20 mouse cellular contexts compared by ENCODE assay signal in the genomic region with DNA sequence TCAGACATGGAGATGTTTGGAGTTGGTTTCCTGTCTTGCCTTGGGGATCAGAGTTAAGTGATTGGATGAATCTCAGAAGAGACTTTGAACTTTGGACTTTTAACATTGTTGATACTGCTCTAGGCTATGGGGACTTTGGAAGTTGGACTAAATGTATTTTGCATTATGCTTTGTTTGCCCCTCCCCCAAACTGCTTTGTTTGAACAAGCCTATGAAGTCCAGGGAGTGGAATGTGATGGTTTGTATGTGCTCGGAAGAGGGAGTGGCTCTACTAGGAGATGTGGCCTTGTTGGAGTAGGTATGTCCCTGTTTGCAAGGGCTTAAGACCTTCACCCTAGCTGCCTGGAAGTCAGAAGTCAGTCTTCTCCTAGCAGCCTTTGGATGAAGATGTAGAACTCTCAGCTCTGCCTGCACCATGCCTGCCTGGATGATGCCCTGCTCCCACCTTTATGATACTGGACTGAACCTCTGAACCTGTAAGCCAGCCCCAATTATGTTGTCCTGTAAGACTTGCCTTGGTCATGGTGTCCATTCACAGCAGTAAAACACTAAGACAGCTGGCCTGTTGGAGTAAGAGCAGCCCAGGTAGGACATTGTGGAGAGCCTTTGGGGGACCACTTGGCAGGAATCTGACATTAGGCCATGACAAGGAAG. TPM values are rescaled to one million over a fixed set of nuclear protein-coding genes. Genes with fewer than 3 reads are reported as not detected.
DNase-seq lines count a peak whose midpoint lies in the region; ATAC-seq and TF ChIP-seq lines count a peak whose summit lies in the region.
"Had no signal": no experiment of that assay in that cellular context is flagged by ENCODE, and none has a peak within 500 bp of the region (broad histone marks: within the 10 kb centered on the region; RNA-seq: fewer than 3 reads in every experiment).

No protein-coding gene starts in this region.

- no peak overlapping the region for H3K4me3 ChIP-seq in liver, adult 2 months (ENCODE audit: insufficient read depth, low read depth, low read length)
- no peak overlapping the region for H3K4me3 ChIP-seq in intestine, embryonic 15.5 days (replicated peaks)
- no peak overlapping the region for H3K4me3 ChIP-seq in liver, postnatal 0 days (ENCODE audit: low read depth, low read length)
- H3K4me3 ChIP-seq in hindbrain, embryonic 11.5 days (ENCODE audit: low read depth, low read length): no peak overlapping the region
- H3K4me3 ChIP-seq: forebrain, embryonic 12.5 days; heart, embryonic 12.5 days had no signal

- 30% methylated on average over 1 of the region's 1 CpGs for WGBS in liver, adult 2 months
- 39% methylated on average over 1 of the region's 1 CpGs for WGBS in intestine, embryonic 15.5 days
- WGBS in liver, postnatal 0 days (ENCODE audit: insufficient replicate concordance): 44% methylated on average over 1 of the region's 1 CpGs
- 55% methylated on average over 1 of the region's 1 CpGs for WGBS in hindbrain, embryonic 11.5 days

- peaks cover 9% of the 10 kb centered on the region for H3K4me1 ChIP-seq in liver, adult 2 months (ENCODE audit: control insufficient read depth, insufficient read depth, low read length)
- H3K4me1 ChIP-seq in intestine, embryonic 15.5 days (replicated peaks): peaks cover 2% of the 10 kb centered on the region; the same call in 1 of the 2 replicates
- H3K4me1 ChIP-seq in liver, postnatal 0 days (ENCODE audit: insufficient read depth): peaks cover 3% of the 10 kb centered on the region
- H3K4me1 ChIP-seq in hindbrain, embryonic 11.5 days (replicated peaks; ENCODE audit: control insufficient read depth, insufficient read depth, low read length): no peaks in the 10 kb centered on the region
- H3K4me1 ChIP-seq: heart, embryonic 12.5 days had no signal

- 0 out of 2 replicates have a peak, but pooled peaks cover 2% of the 10 kb centered on the region for H3K9me3 ChIP-seq in intestine, embryonic 15.5 days
- 0 out of 2 replicates have a peak, but pooled peaks cover 4% of the 10 kb centered on the region for H3K9me3 ChIP-seq in liver, postnatal 0 days (ENCODE audit: low read length)
- no peaks in the 10 kb centered on the region for H3K9me3 ChIP-seq in hindbrain, embryonic 11.5 days (ENCODE audit: control insufficient read depth, low read length)
- H3K9me3 ChIP-seq: heart, embryonic 12.5 days had no signal

- H3K27me3 ChIP-seq in liver, adult 2 months (ENCODE audit: control insufficient read depth, insufficient read depth, low read length): no peaks in the 10 kb centered on the region
- H3K27me3 ChIP-seq in intestine, embryonic 15.5 days (replicated peaks): no peaks in the 10 kb centered on the region
- no peaks in the 10 kb centered on the region for H3K27me3 ChIP-seq in liver, postnatal 0 days (ENCODE audit: insufficient read depth, low read length)
- H3K27me3 ChIP-seq in hindbrain, embryonic 11.5 days (ENCODE audit: control insufficient read depth, insufficient read depth, low read length): no peaks in the 10 kb centered on the region
- H3K27me3 ChIP-seq: forebrain, embryonic 12.5 days had no signal

- H3K27ac ChIP-seq in liver, adult 2 months (replicated peaks; ENCODE audit: insufficient read depth, low read depth, low read length): no peak overlapping the region
- H3K27ac ChIP-seq in intestine, embryonic 15.5 days: peak overlapping the region; percentile 72
- peak overlapping the region; percentile 59; the same call in 1 of the 2 replicates for H3K27ac ChIP-seq in liver, postnatal 0 days (ENCODE audit: low read depth)
- H3K27ac ChIP-seq in hindbrain, embryonic 11.5 days (ENCODE audit: low read depth, low read length): no peak overlapping the region
- H3K27ac ChIP-seq: forebrain, embryonic 12.5 days had no signal

- ATAC-seq in intestine, embryonic 15.5 days: peak; percentile 77
- peak; percentile 87 for ATAC-seq in liver, postnatal 0 days
- no peak for ATAC-seq in hindbrain, embryonic 11.5 days (ENCODE audit: low FRiP score)
- ATAC-seq: midbrain, embryonic 16.5 days had no signal

- no peak for TF ChIP-seq POLR2A in liver, adult 2 months (IDR thresholded peaks at IDR 0.05; ENCODE audit: extremely low read depth, insufficient read depth, low read length)

- no peak for TF ChIP-seq EP300 in liver, postnatal 0 days (IDR thresholded peaks at IDR 0.05; ENCODE audit: low read depth)

- DNase-seq in liver, adult 2 months (ENCODE audit: extremely low read depth, low read depth, low spot score): peak; percentile 55
- DNase-seq in liver: no peak
- DNase-seq in R1 (ENCODE audit: low read depth, low spot score): peak; percentile 75
- no peak for DNase-seq in liver, postnatal 0 days
- no peak for DNase-seq in T-cell, adult 2 months (ENCODE audit: low spot score)
- no peak for DNase-seq in hindbrain, embryonic 11.5 days (ENCODE audit: low spot score)
- no peak for DNase-seq in spleen, adult 18-20 months
- DNase-seq: cerebellum, adult 9-11 months; embryo, embryonic 11 days; gastrocnemius, postnatal 14 days; kidney, postnatal 36 days; lung, adult 18-20 months; retina, postnatal 1 day; thymus, postnatal 4 days had no signal

- no peaks in the 10 kb centered on the region for H3K36me3 ChIP-seq in liver, adult 2 months (ENCODE audit: control insufficient read depth, insufficient read depth, low read length)
- H3K36me3 ChIP-seq in intestine, embryonic 15.5 days: no peaks in the 10 kb centered on the region
- no peaks in the 10 kb centered on the region for H3K36me3 ChIP-seq in liver, postnatal 0 days (replicated peaks; ENCODE audit: insufficient read depth, low read length)
- no peaks in the 10 kb centered on the region for H3K36me3 ChIP-seq in hindbrain, embryonic 11.5 days (ENCODE audit: control insufficient read depth, insufficient read depth, low read length)
- H3K36me3 ChIP-seq: forebrain, embryonic 12.5 days; heart, embryonic 12.5 days had no signal

- no peak overlapping the region for H3K9ac ChIP-seq in liver, adult 2 months (ENCODE audit: low read depth, low read length)
- no peak overlapping the region for H3K9ac ChIP-seq in intestine, embryonic 15.5 days
- H3K9ac ChIP-seq in liver, postnatal 0 days (replicated peaks): no peak overlapping the region
- no peak overlapping the region for H3K9ac ChIP-seq in hindbrain, embryonic 11.5 days (ENCODE audit: low read depth, low read length)
- H3K9ac ChIP-seq: forebrain, embryonic 12.5 days; heart, embryonic 12.5 days had no signal

- no peak for TF ChIP-seq CTCF in liver, adult 2 months (IDR thresholded peaks at IDR 0.05; ENCODE audit: low read depth, low read length)
- no peak for TF ChIP-seq CTCF in liver, postnatal 0 days (IDR thresholded peaks at IDR 0.05; ENCODE audit: low read depth)

- no peak overlapping the region; the same call in 1 of the 2 replicates for H3K4me2 ChIP-seq in intestine, embryonic 15.5 days (replicated peaks)
- no peak overlapping the region for H3K4me2 ChIP-seq in liver, postnatal 0 days (ENCODE audit: low read depth, low read length)
- H3K4me2 ChIP-seq in hindbrain, embryonic 11.5 days (replicated peaks; ENCODE audit: low read depth, low read length): no peak overlapping the region
- H3K4me2 ChIP-seq: forebrain, embryonic 12.5 days; heart, embryonic 12.5 days had no signal

- no peaks in the 10 kb centered on the region; the same call in 1 of the 2 replicates for H3K79me2 ChIP-seq in liver, adult 2 months (ENCODE audit: control insufficient read depth, insufficient read depth, low read length)

RNA-seq across cellular contexts. Expression of a gene that starts 5.9 kb away (rescaled TPM):
- 9.0 and 12.6 TPM in 2 replicates for total RNA-seq in liver, adult 2 months (2014; rRNA removed)
- 18.4 and 26.1 TPM in 2 replicates for polyA plus RNA-seq in liver, adult 2 months (2012; rRNA removed)
- 73.6 and 80.0 TPM in 2 replicates for polyA plus RNA-seq in intestine, embryonic 15.5 days (2015; fragmentation: Nextera tagmentation; extraction: Ambion mirVana)
- polyA plus RNA-seq in liver, postnatal 0 days (2015; fragmentation: Nextera tagmentation; extraction: Ambion mirVana): 14.6 and 16.4 TPM in 2 replicates
- polyA plus RNA-seq in hindbrain, embryonic 11.5 days (2014; fragmentation: Nextera tagmentation; extraction: Ambion mirVana): 92.9 and 98.4 TPM in 2 replicates

RNA-seq across cellular contexts. Expression of a gene that starts 5.9 kb away (rescaled TPM):
- 4.8 and 9.9 TPM in 2 replicates for total RNA-seq in liver, adult 2 months (2014; rRNA removed)
- 22.3 and 23.6 TPM in 2 replicates for polyA plus RNA-seq in liver, adult 2 months (2012; rRNA removed)
- polyA plus RNA-seq in intestine, embryonic 15.5 days (2015; fragmentation: Nextera tagmentation; extraction: Ambion mirVana): 32.4 and 35.3 TPM in 2 replicates
- polyA plus RNA-seq in liver, postnatal 0 days (2015; fragmentation: Nextera tagmentation; extraction: Ambion mirVana): 8.2 and 13.1 TPM in 2 replicates
- 22.4 and 37.1 TPM in 2 replicates for polyA plus RNA-seq in hindbrain, embryonic 11.5 days (2014; fragmentation: Nextera tagmentation; extraction: Ambion mirVana)

RNA-seq across cellular contexts. Expression of a gene that starts 21.8 kb away (rescaled TPM):
- total RNA-seq in liver, adult 2 months (2014; rRNA removed): 146 and 174 TPM in 2 replicates
- polyA plus RNA-seq in liver, adult 2 months (2012; rRNA removed): 245 and 254 TPM in 2 replicates
- 51.3 and 56.7 TPM in 2 replicates for polyA plus RNA-seq in intestine, embryonic 15.5 days (2015; fragmentation: Nextera tagmentation; extraction: Ambion mirVana)
- polyA plus RNA-seq in liver, postnatal 0 days (2015; fragmentation: Nextera tagmentation; extraction: Ambion mirVana): 144 and 154 TPM in 2 replicates
- 39.1 and 43.7 TPM in 2 replicates for polyA plus RNA-seq in hindbrain, embryonic 11.5 days (2014; fragmentation: Nextera tagmentation; extraction: Ambion mirVana)

RNA-seq across cellular contexts. Expression of a gene that starts 21.9 kb away (rescaled TPM):
- total RNA-seq in liver, adult 2 months (2014; rRNA removed): not detected in 2 replicates
- not detected in 2 replicates for polyA plus RNA-seq in liver, adult 2 months (2012; rRNA removed)
- polyA plus RNA-seq in intestine, embryonic 15.5 days (2015; fragmentation: Nextera tagmentation; extraction: Ambion mirVana): not detected in 2 replicates
- not detected in 2 replicates for polyA plus RNA-seq in liver, postnatal 0 days (2015; fragmentation: Nextera tagmentation; extraction: Ambion mirVana)
- polyA plus RNA-seq in hindbrain, embryonic 11.5 days (2014; fragmentation: Nextera tagmentation; extraction: Ambion mirVana): 0.33 and 0.34 TPM in 2 replicates
- total RNA-seq: gastrocnemius, postnatal 14 days; heart, postnatal 25 days; megakaryocyte, adult 5-6 weeks had no signal
- polyA plus RNA-seq: heart, embryonic 12.5 days had no signal

RNA-seq across cellular contexts. Expression of a gene that starts 23.6 kb away (rescaled TPM):
- 58.4 and 67.7 TPM in 2 replicates for total RNA-seq in liver, adult 2 months (2014; rRNA removed)
- 25.7 and 32.8 TPM in 2 replicates for polyA plus RNA-seq in liver, adult 2 months (2012; rRNA removed)
- 43.8 and 51.0 TPM in 2 replicates for polyA plus RNA-seq in intestine, embryonic 15.5 days (2015; fragmentation: Nextera tagmentation; extraction: Ambion mirVana)
- polyA plus RNA-seq in liver, postnatal 0 days (2015; fragmentation: Nextera tagmentation; extraction: Ambion mirVana): 15.2 and 17.3 TPM in 2 replicates
- 107 and 117 TPM in 2 replicates for polyA plus RNA-seq in hindbrain, embryonic 11.5 days (2014; fragmentation: Nextera tagmentation; extraction: Ambion mirVana)

Comparison
In these comparisons a context has a peak if more than half of its experiments do, and no peak if none do; other contexts are left out.
1. DNase-seq: peak in liver, adult 2 months (single experiment) and R1 (single experiment); none in liver (single experiment), liver, postnatal 0 days (single experiment), T-cell, adult 2 months (single experiment), hindbrain, embryonic 11.5 days (single experiment) and spleen, adult 18-20 months (0 of 2).
2. H3K27ac ChIP-seq: peak in intestine, embryonic 15.5 days (single experiment) and liver, postnatal 0 days (single experiment); none in liver, adult 2 months (single experiment) and hindbrain, embryonic 11.5 days (single experiment).